Mouse (Mus musculus) E14TG2a.4 (cell line): Measurements from ENCODE around the gene Epb41.

Experiments
- CTCF ChIP-seq: conservative IDR thresholded peaks from 2 replicates; pipeline ENCODE4 v1.5.1; 2014; ENCODE audit warnings: low read length
- NANOG ChIP-seq: IDR thresholded peaks from 2 replicates; pipeline ENCODE4 v1.6.1; 2014; ENCODE audit warnings: borderline replicate concordance, low read length, mixed read lengths
- POU5F1 ChIP-seq: IDR thresholded peaks from 2 replicates; pipeline ENCODE4 v1.6.1; 2014; ENCODE audit warnings: low read length, borderline replicate concordance

DNA sequence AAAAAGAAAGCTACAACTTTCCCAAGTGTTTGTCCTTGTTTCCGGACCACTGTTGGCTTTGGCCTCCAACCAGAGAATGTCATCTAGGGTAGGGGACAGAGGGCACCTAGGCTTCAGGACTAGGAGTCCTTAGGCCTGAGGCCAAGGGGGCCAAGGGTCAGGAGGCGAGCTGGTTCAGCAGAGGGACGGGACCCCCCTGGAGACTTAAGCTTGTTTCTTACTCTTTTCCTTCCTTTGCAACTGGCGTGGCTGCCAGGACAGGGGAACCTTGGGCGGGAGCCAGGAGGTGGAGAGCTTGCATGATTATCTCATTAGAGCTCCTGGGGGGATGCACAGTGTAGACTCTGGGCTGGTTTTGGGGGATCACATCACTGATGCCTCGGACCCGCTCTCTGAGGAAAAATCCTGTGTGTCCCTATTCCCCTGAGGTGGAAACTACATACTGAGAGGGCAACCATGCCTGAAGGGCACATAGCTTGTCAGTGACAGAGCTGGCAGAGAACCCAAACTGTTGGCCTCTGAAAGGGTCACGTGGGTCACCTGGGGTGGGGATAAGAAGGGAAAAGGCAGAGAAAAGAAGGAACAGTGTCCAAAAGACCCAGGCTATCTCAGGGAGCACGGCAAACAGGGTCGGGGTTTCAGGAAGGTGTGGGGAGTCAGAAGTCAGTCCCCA lies 8.9 kb downstream of the Epb41 start:
- TF ChIP-seq POU5F1, result no peak
- TF ChIP-seq CTCF, result no peak
- TF ChIP-seq NANOG, result no peak
